Mouse (Mus musculus) E14TG2a.4 (cell line): ENCODE measurements at regions not wholly inside any gene's neighbourhood (a gene's known extent, or its start where the extent isn't known, plus 50 kb on each side); places are given as distances from the start of the nearest gene placed in this dataset.

Experiments
- CTCF ChIP-seq: conservative IDR thresholded peaks from 2 replicates; pipeline ENCODE4 v1.5.1; 2014; ENCODE audit warnings: low read length
- NANOG ChIP-seq: IDR thresholded peaks from 2 replicates; pipeline ENCODE4 v1.6.1; 2014; ENCODE audit warnings: borderline replicate concordance, low read length, mixed read lengths
- POU5F1 ChIP-seq: IDR thresholded peaks from 2 replicates; pipeline ENCODE4 v1.6.1; 2014; ENCODE audit warnings: low read length, borderline replicate concordance

DNA sequence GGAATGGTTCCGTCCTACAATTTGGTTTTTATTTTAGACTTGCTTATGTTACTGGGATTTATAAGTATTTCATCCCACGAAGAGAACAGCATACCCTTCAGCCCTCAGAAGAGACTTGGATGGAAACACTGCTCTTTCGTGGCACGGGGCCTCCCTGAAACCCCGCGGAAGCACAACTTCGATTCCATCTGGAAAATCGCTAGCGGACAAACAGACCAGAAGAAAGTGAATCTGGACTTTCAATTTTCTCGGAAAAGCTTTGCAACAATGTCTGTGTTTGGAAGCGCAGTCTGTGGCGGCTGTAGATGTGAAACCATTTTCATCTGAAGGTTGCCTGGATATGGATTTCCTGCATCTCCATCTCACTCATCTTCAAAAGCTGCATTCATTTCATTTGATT, 308.7 kb downstream of the Ankrd50 start:
- no peak for TF ChIP-seq CTCF
- TF ChIP-seq NANOG: no peak
- no peak for TF ChIP-seq POU5F1
